In genomic region chr19:5803881-5804279, GRCm38 (mm10) we compare ENCODE assay signal across 8 mouse cellular contexts. TPM values are rescaled to one million over a fixed set of nuclear protein-coding genes. Genes with fewer than 3 reads are reported as not detected.
DNase-seq lines count a peak whose midpoint lies in the region; ATAC-seq and TF ChIP-seq lines count a peak whose summit lies in the region.

No protein-coding gene starts in this region.

- peak overlapping the region; percentile 94 for H3K4me3 ChIP-seq in heart, embryonic 11.5 days (ENCODE audit: low read depth, low read length)
- H3K4me3 ChIP-seq in CH12.LX (replicated peaks in 1 of 3; ENCODE audit: low read depth in 2 of 3, low read length in 2 of 3, poor library complexity in 1 of 3) = peak overlapping the region; percentile 25 to 98 (median 41)
- H3K4me3 ChIP-seq in forebrain, embryonic 14.5 days (ENCODE audit: low read depth, low read length) = peak overlapping the region; percentile 97
- H3K4me3 ChIP-seq in liver, embryonic 16.5 days (ENCODE audit: low read depth, low read length) = peak overlapping the region; percentile 73

- TF ChIP-seq RAD21 in CH12.LX (IDR thresholded peaks at IDR 0.05; ENCODE audit: low read depth, low read length) = no peak

- no peak for TF ChIP-seq POLR2A in CH12.LX (IDR thresholded peaks at IDR 0.05; ENCODE audit: low read depth, low read length)

- peaks cover 30% of the 10 kb centered on the region for H3K79me2 ChIP-seq in CH12.LX (replicated peaks; ENCODE audit: control insufficient read depth, extremely low read depth, insufficient read depth, poor library complexity, severe bottlenecking)

- peak overlapping the region; percentile 93 for H3K4me2 ChIP-seq in heart, embryonic 11.5 days
- H3K4me2 ChIP-seq in CH12.LX (ENCODE audit: insufficient read depth, low read depth, poor library complexity, severe bottlenecking) = peak overlapping the region; percentile 90
- H3K4me2 ChIP-seq in forebrain, embryonic 14.5 days (ENCODE audit: low read length) = peak overlapping the region; percentile 77
- peak overlapping the region; percentile 85 for H3K4me2 ChIP-seq in liver, embryonic 16.5 days (ENCODE audit: low read depth, low read length)

- H3K27ac ChIP-seq in heart, embryonic 11.5 days (ENCODE audit: low read depth, low read length) = peak overlapping the region; percentile 100
- H3K27ac ChIP-seq in CH12.LX (ENCODE audit: insufficient read depth, low read depth) = peak overlapping the region; percentile 82
- peak overlapping the region; percentile 100 for H3K27ac ChIP-seq in forebrain, embryonic 14.5 days (ENCODE audit: low read depth, low read length)
- peak overlapping the region; percentile 99 for H3K27ac ChIP-seq in liver, embryonic 16.5 days (ENCODE audit: low read length)

- no peak for ATAC-seq in heart, embryonic 11.5 days (replicated peaks; ENCODE audit: insufficient number of reproducible peaks, low FRiP score, low TSS enrichment)
- peak; percentile 30 for ATAC-seq in forebrain, embryonic 14.5 days
- ATAC-seq in liver, embryonic 16.5 days (ENCODE audit: low read depth) = no peak

- TF ChIP-seq EP300 in CH12.LX (IDR thresholded peaks at IDR 0.05; ENCODE audit: low read length) = no peak

- H3K9me3 ChIP-seq in heart, embryonic 11.5 days (replicated peaks; ENCODE audit: control insufficient read depth, low read length) = no peaks in the 10 kb centered on the region
- H3K9me3 ChIP-seq in CH12.LX (replicated peaks; ENCODE audit: low read length) = no peaks in the 10 kb centered on the region
- no peaks in the 10 kb centered on the region for H3K9me3 ChIP-seq in forebrain, embryonic 14.5 days (replicated peaks; ENCODE audit: control insufficient read depth, low read length)
- no peaks in the 10 kb centered on the region for H3K9me3 ChIP-seq in liver, embryonic 16.5 days (replicated peaks; ENCODE audit: control insufficient read depth, low read length)

- dilution Hi-C loops in CH12.LX (cut with MboI; ENCODE audit: extremely low pct_ligation_motif_present, extremely low pct_unique_long_range_greater_than_20kb, low sequenced_read_pairs) = no loop called here

- H3K27me3 ChIP-seq in heart, embryonic 11.5 days (ENCODE audit: control insufficient read depth, insufficient read depth, low read length) = no peaks in the 10 kb centered on the region
- no peaks in the 10 kb centered on the region for H3K27me3 ChIP-seq in CH12.LX (replicated peaks)
- H3K27me3 ChIP-seq in forebrain, embryonic 14.5 days (replicated peaks; ENCODE audit: control insufficient read depth, insufficient read depth, low read length) = no peaks in the 10 kb centered on the region
- H3K27me3 ChIP-seq in liver, embryonic 16.5 days (ENCODE audit: control insufficient read depth, insufficient read depth, low read depth, low read length) = no peaks in the 10 kb centered on the region

- H3K9ac ChIP-seq in heart, embryonic 11.5 days (ENCODE audit: low read depth, low read length) = peak overlapping the region; percentile 94
- peak overlapping the region; percentile 93 for H3K9ac ChIP-seq in CH12.LX (ENCODE audit: insufficient read depth, low read depth)
- H3K9ac ChIP-seq in forebrain, embryonic 14.5 days (ENCODE audit: low read length) = peak overlapping the region; percentile 99
- peak overlapping the region; percentile 82 for H3K9ac ChIP-seq in liver, embryonic 16.5 days (ENCODE audit: low read depth, low read length)

- no peak for TF ChIP-seq CTCF in CH12.LX (conservative IDR thresholded peaks at IDR 0.05 in 1 of 2, IDR thresholded peaks at IDR 0.05 in 1 of 2; ENCODE audit: low read depth in 2 of 2, low read length in 2 of 2)

- H3K4me1 ChIP-seq in heart, embryonic 11.5 days (ENCODE audit: control insufficient read depth, insufficient read depth, low read length) = peaks cover 50% of the 10 kb centered on the region
- peaks cover 20 to 38% of the 10 kb centered on the region in 2 experiments for H3K4me1 ChIP-seq in CH12.LX (ENCODE audit: control insufficient read depth in 1 of 2, insufficient read depth in 2 of 2)
- peaks cover 31% of the 10 kb centered on the region for H3K4me1 ChIP-seq in forebrain, embryonic 14.5 days (ENCODE audit: control insufficient read depth, insufficient read depth, low read length)
- H3K4me1 ChIP-seq in liver, embryonic 16.5 days (ENCODE audit: control insufficient read depth, low read depth, low read length) = peaks cover 34% of the 10 kb centered on the region

- WGBS in heart, embryonic 11.5 days (ENCODE audit: insufficient replicate concordance) = under 1% methylated on average over 16 of the region's 16 CpGs
- WGBS in forebrain, embryonic 14.5 days = under 1% methylated on average over 16 of the region's 16 CpGs
- 2% methylated on average over 16 of the region's 16 CpGs for WGBS in liver, embryonic 16.5 days (ENCODE audit: insufficient replicate concordance)

- 0 out of 2 replicates have a peak, but pooled peaks cover 5% of the 10 kb centered on the region for H3K36me3 ChIP-seq in heart, embryonic 11.5 days (ENCODE audit: control insufficient read depth, insufficient read depth, low read length)
- H3K36me3 ChIP-seq in CH12.LX (replicated peaks in 1 of 2; ENCODE audit: control insufficient read depth in 1 of 2, insufficient read depth in 1 of 2, low read length in 1 of 2) = peaks cover 11 to 24% of the 10 kb centered on the region in 2 experiments
- peaks cover 8% of the 10 kb centered on the region; the same call in 1 of the 2 replicates for H3K36me3 ChIP-seq in forebrain, embryonic 14.5 days (ENCODE audit: control insufficient read depth, insufficient read depth, low read length)
- H3K36me3 ChIP-seq in liver, embryonic 16.5 days (ENCODE audit: control insufficient read depth, insufficient read depth) = peaks cover 17% of the 10 kb centered on the region

- no peak for DNase-seq in heart, postnatal 4 days
- no peak for DNase-seq in CH12.LX (ENCODE audit: extremely low read depth)
- DNase-seq in forebrain, embryonic 14.5 days (ENCODE audit: low spot score) = no peak
- DNase-seq in urinary bladder, postnatal 14 days (ENCODE audit: low spot score) = no peak
- DNase-seq in cerebellum, adult 11 months = no peak
- DNase-seq in ovary, adult 18-20 months (ENCODE audit: low spot score) = no peak

- in situ Hi-C loops in CH12.LX (cut with MboI; ENCODE audit: low pct_ligation_motif_present, low pct_unique_long_range_greater_than_20kb, low sequenced_read_pairs) = no loop called here

TF ChIP-seq in CH12.LX, 34 proteins besides CTCF, POLR2A, EP300 and RAD21:
- TF ChIP-seq CHD1 (IDR thresholded peaks at IDR 0.05; ENCODE audit: low read depth, low read length) (no peak), MAX (IDR thresholded peaks at IDR 0.05; ENCODE audit: low read length) (no peak), MAZ (IDR thresholded peaks at IDR 0.05; ENCODE audit: low read depth, low read length) (no peak), MAFK (IDR thresholded peaks at IDR 0.05; ENCODE audit: insufficient replicate concordance, low read length) (no peak), TBP (conservative IDR thresholded peaks at IDR 0.05; ENCODE audit: low read depth, low read length) (no peak), USF2 (conservative IDR thresholded peaks at IDR 0.05; ENCODE audit: low read depth, low read length) (no peak)

RNA-seq across cellular contexts. Expression of gene Scyl1, which starts 32.7 kb away (rescaled TPM):
- polyA plus RNA-seq in heart, embryonic 11.5 days (2014; fragmentation: Nextera tagmentation; extraction: Ambion mirVana) = 54.8 and 59.4 TPM in 2 replicates
- total RNA-seq in heart, postnatal 4 days (2021) = 10 to 100 TPM; 60.6 to 69.0 TPM
- total RNA-seq in CH12.LX (2012; rRNA removed) = 49.8 and 55.0 TPM in 2 replicates
- 35.1 and 37.6 TPM in 2 replicates for total RNA-seq in CH12.LX (2014; rRNA removed)
- polyA plus RNA-seq in CH12.LX (2012; ENCODE audit: insufficient read length, low read depth) = 49.1 and 56.1 TPM in 2 replicates
- 56.1 and 67.9 TPM in 2 replicates for polyA plus RNA-seq in forebrain, embryonic 14.5 days (2014; fragmentation: Nextera tagmentation; extraction: Ambion mirVana)
- polyA plus RNA-seq in liver, embryonic 16.5 days (2015; fragmentation: Nextera tagmentation; extraction: Ambion mirVana) = 19.3 and 21.5 TPM in 2 replicates

Comparison
In these comparisons a context has a peak if more than half of its experiments do, and no peak if none do; other contexts are left out.
1. H3K4me3 ChIP-seq: peak in every context shown above with its lines; median percentile 97 in forebrain, embryonic 14.5 days; 94 in heart, embryonic 11.5 days; 73 in liver, embryonic 16.5 days; 41 in CH12.LX.